Mouse (Mus musculus) heart, embryonic 15.5 days (tissue): ENCODE data around the gene Gm11273. TPM values are rescaled to one million over a fixed set of nuclear protein-coding genes. Genes with fewer than 3 reads are reported as not detected.
"Not testable (repeated sequence)": the region's sequence is repeated elsewhere in the genome, so short reads cannot be mapped to it uniquely, and the experiment has no call there.

Experiments used
- ATAC-seq: fragments of 200-750 bp; cut with Nextera tagmentation; replicated peaks from 2 replicates; pipeline ENCODE4 v1.8.0; 2017; ENCODE audit warnings: low read depth, moderate TSS enrichment; ENCODE audit not compliant: insufficient number of reproducible peaks, insufficient read depth, low FRiP score
- H3K27ac ChIP-seq: fragments of 300-500 bp; sonication (generic); 2 replicates; pipeline ENCODE4 v1.5.1; 2015; ENCODE audit warnings: mild to moderate bottlenecking, inconsistent platforms
- H3K27me3 ChIP-seq: fragments of 300-500 bp; sonication (generic); 2 replicates; pipeline ENCODE4 v1.6.1; 2015; ENCODE audit warnings: inconsistent platforms
- H3K36me3 ChIP-seq: fragments of 300-500 bp; sonication (generic); 2 replicates; pipeline ENCODE4 v1.6.1; 2015; ENCODE audit warnings: mild to moderate bottlenecking, inconsistent platforms
- H3K4me1 ChIP-seq: fragments of 300-500 bp; sonication (generic); replicated peaks from 2 replicates; pipeline ENCODE4 v1.6.1; 2015; ENCODE audit warnings: inconsistent platforms
- H3K4me2 ChIP-seq: fragments of 300-500 bp; sonication (generic); 2 replicates; pipeline ENCODE4 v1.6.1; 2015; ENCODE audit warnings: inconsistent platforms, mild to moderate bottlenecking, moderate library complexity
- H3K4me3 ChIP-seq: fragments of 300-500 bp; sonication (generic); 2 replicates; pipeline ENCODE4 v1.5.1; 2015; ENCODE audit warnings: mild to moderate bottlenecking, inconsistent platforms
- H3K9ac ChIP-seq: fragments of 300-500 bp; sonication (generic); 2 replicates; pipeline ENCODE4 v1.6.1; 2015; ENCODE audit warnings: mild to moderate bottlenecking, inconsistent platforms
- H3K9me3 ChIP-seq: fragments of 300-500 bp; sonication (generic); replicated peaks from 2 replicates; pipeline ENCODE4 v1.6.1; 2016; ENCODE audit warnings: inconsistent platforms
- WGBS: fragments of 180-500 bp; shearing (Covaris S2); methylation state at CpG from one replicate; pipeline ENCODE4 v1.1.7; 2015; ENCODE audit warnings: mixed read lengths; 5-methylcytosine and 5-hydroxymethylcytosine counted together
- polyA plus RNA-seq: library from polyadenylated mRNA; unstranded; fragments of >200 nt; fragmentation: Nextera tagmentation; extraction: Ambion mirVana; gene quantifications from 2 replicates; pipeline ENCODE4 v1.2.1, GENCODE M21; 2015

Gene Gm11273
- 15.7 and 17.9 TPM in 2 replicates for polyA plus RNA-seq

- H3K9ac ChIP-seq, H3K4me3 ChIP-seq, ATAC-seq, H3K27me3 ChIP-seq, H3K4me1 ChIP-seq, H3K9me3 ChIP-seq, H3K4me2 ChIP-seq, H3K36me3 ChIP-seq, H3K27ac ChIP-seq: not testable (repeated sequence)
- 87% methylated on average over 17 of the region's 17 CpGs for WGBS
These were observed at the start of gene Gm11273 for GRCm38 (mm10) chr13:21501182-21501581. Gm11273 (minus strand) TSS chr13:21501418.

- no peaks in the 10 kb centered on the region for H3K4me1 ChIP-seq
- H3K4me3 ChIP-seq: no peak overlapping the region
- no peak overlapping the region for H3K27ac ChIP-seq
- H3K9me3 ChIP-seq: no peaks in the 10 kb centered on the region
- no peak for ATAC-seq
- no peaks in the 10 kb centered on the region for H3K27me3 ChIP-seq
- H3K9ac ChIP-seq: no peak overlapping the region
- no peaks in the 10 kb centered on the region for H3K36me3 ChIP-seq
- H3K4me2 ChIP-seq: no peak overlapping the region
- WGBS: 33% methylated on average over 3 of the region's 3 CpGs
These were observed 49.3 kb upstream of the Gm11273 start for GRCm38 (mm10) chr13:21550416-21551110.

- no peaks in the 10 kb centered on the region for H3K36me3 ChIP-seq
- H3K9ac ChIP-seq: no peak overlapping the region
- H3K4me1 ChIP-seq: no peaks in the 10 kb centered on the region
- H3K4me2 ChIP-seq: no peak overlapping the region
- H3K4me3 ChIP-seq: no peak overlapping the region
- ATAC-seq: no peak
- no peak overlapping the region for H3K27ac ChIP-seq
- WGBS: 86% methylated on average over 3 of the region's 3 CpGs
- H3K27me3 ChIP-seq: no peaks in the 10 kb centered on the region
- no peaks in the 10 kb centered on the region for H3K9me3 ChIP-seq
These were observed 48.3 kb upstream of the Gm11273 start for GRCm38 (mm10) chr13:21549487-21549886.

- Histone ChIP-seq H3K9ac (no peak within 1 kb of the TSS), H3K9me3 (no peaks in the 10 kb centered on the region), H3K4me2 (no peak within 1 kb of the TSS), H3K27ac (no peak within 1 kb of the TSS), H3K4me3 (no peak within 1 kb of the TSS), H3K27me3 (no peaks in the 10 kb centered on the region), H3K4me1 (no peaks in the 10 kb centered on the region), H3K36me3 (no peaks in the 10 kb centered on the region)
- 53% methylated on average over 1 of the region's 1 CpGs for WGBS
- no peak for ATAC-seq
These were observed 41.5 kb upstream of the Gm11273 start, which contains the start of gene Olfr1366 for GRCm38 (mm10) chr13:21542708-21543107. Olfr1366 (minus strand) TSS chr13:21542808.

- Histone ChIP-seq H3K27me3 (no peaks in the 10 kb centered on the region), H3K4me2 (peak within 1 kb of the TSS; percentile 84), H3K9me3 (no peaks in the 10 kb centered on the region), H3K4me1 (peaks cover 3% of the 10 kb centered on the region; the same call in 1 of the 2 replicates), H3K36me3 (peaks cover 16% of the 10 kb centered on the region), H3K9ac (peak within 1 kb of the TSS; percentile 99), H3K4me3 (peak within 1 kb of the TSS; percentile 99), H3K27ac (peak within 1 kb of the TSS; percentile 96)
- ATAC-seq: peak; percentile 97
- WGBS: under 1% methylated on average over 39 of the region's 39 CpGs
These were observed 29.6 kb upstream of the Gm11273 start, which contains the start of gene Zkscan8 for GRCm38 (mm10) chr13:21530781-21531201. Zkscan8 (minus strand) TSS chr13:21531120.

- peaks cover 3% of the 10 kb centered on the region; the same call in 1 of the 2 replicates for H3K4me1 ChIP-seq
- no peak overlapping the region for H3K27ac ChIP-seq
- ATAC-seq: no peak
These were observed 28.9 kb upstream of the Gm11273 start for GRCm38 (mm10) chr13:21530136-21530535.

GRCm38 (mm10) chr13:21506221-21506649, 5.0 kb upstream of the Gm11273 start:
- peak overlapping the region; percentile 84 for H3K27ac ChIP-seq
- H3K4me3 ChIP-seq: peak overlapping the region; percentile 71
- no peaks in the 10 kb centered on the region for H3K36me3 ChIP-seq
- H3K4me1 ChIP-seq: peaks cover 4% of the 10 kb centered on the region; the same call in 1 of the 2 replicates
- peak overlapping the region; percentile 68 for H3K4me2 ChIP-seq
- peak overlapping the region; percentile 73 for H3K9ac ChIP-seq
- WGBS: 0% methylated on average over 21 of the region's 21 CpGs
- H3K9me3 ChIP-seq: no peaks in the 10 kb centered on the region
- ATAC-seq: peak; percentile 98
- H3K27me3 ChIP-seq: no peaks in the 10 kb centered on the region

More at GRCm38 (mm10) chr13:21530136-21530535, 28.9 kb upstream of the Gm11273 start:
- H3K9ac ChIP-seq: no peak overlapping the region
- H3K36me3 ChIP-seq: peaks cover 20% of the 10 kb centered on the region
- H3K4me2 ChIP-seq: peak overlapping the region; percentile 84
- no peaks in the 10 kb centered on the region for H3K27me3 ChIP-seq
- 45% methylated on average over 7 of the region's 7 CpGs for WGBS
- H3K9me3 ChIP-seq: no peaks in the 10 kb centered on the region
- H3K4me3 ChIP-seq: peak overlapping the region; percentile 99

GRCm38 (mm10) chr13:21502296-21502695, 1.1 kb upstream of the Gm11273 start:
- Histone ChIP-seq H3K36me3 (no peaks in the 10 kb centered on the region), H3K27ac (no peak overlapping the region), H3K27me3 (no peaks in the 10 kb centered on the region), H3K9ac (no peak overlapping the region), H3K4me3 (no peak overlapping the region), H3K4me2 (no peak overlapping the region), H3K9me3 (no peaks in the 10 kb centered on the region), H3K4me1 (peaks cover 4% of the 10 kb centered on the region; the same call in 1 of the 2 replicates)
- 80% methylated on average over 5 of the region's 5 CpGs for WGBS
- ATAC-seq: no peak

GRCm38 (mm10) chr13:21495080-21495479, 6.1 kb downstream of the Gm11273 start, which contains the start of gene AK157302:
AK157302 (plus strand) TSS chr13:21495223.
- Histone ChIP-seq H3K4me3 (no peak within 1 kb of the TSS), H3K4me2 (no peak within 1 kb of the TSS), H3K4me1 (no peaks in the 10 kb centered on the region), H3K27me3 (no peaks in the 10 kb centered on the region), H3K9me3 (no peaks in the 10 kb centered on the region), H3K36me3 (no peaks in the 10 kb centered on the region), H3K27ac (no peak within 1 kb of the TSS), H3K9ac (no peak within 1 kb of the TSS)
- no peak for ATAC-seq
- 90% methylated on average over 21 of the region's 21 CpGs for WGBS

- 90% methylated on average over 5 of the region's 5 CpGs for WGBS
- H3K36me3 ChIP-seq: no peaks in the 10 kb centered on the region
- no peak overlapping the region for H3K9ac ChIP-seq
- no peaks in the 10 kb centered on the region for H3K9me3 ChIP-seq
- H3K4me1 ChIP-seq: no peaks in the 10 kb centered on the region
- no peak overlapping the region for H3K4me2 ChIP-seq
- no peak for ATAC-seq
- no peak overlapping the region for H3K27ac ChIP-seq
- no peaks in the 10 kb centered on the region for H3K27me3 ChIP-seq
- H3K4me3 ChIP-seq: no peak overlapping the region
These were observed 8.4 kb downstream of the Gm11273 start for GRCm38 (mm10) chr13:21492847-21493246.

GRCm38 (mm10) chr13:21486881-21487280, 14.3 kb downstream of the Gm11273 start:
- Histone ChIP-seq H3K4me2 (no peak overlapping the region), H3K9me3 (no peaks in the 10 kb centered on the region), H3K27ac (no peak overlapping the region), H3K4me1 (no peaks in the 10 kb centered on the region), H3K36me3 (peaks cover 11% of the 10 kb centered on the region), H3K4me3 (no peak overlapping the region), H3K9ac (no peak overlapping the region), H3K27me3 (no peaks in the 10 kb centered on the region)
- ATAC-seq: no peak
- WGBS: 84% methylated on average over 1 of the region's 1 CpGs
